Mouse (Mus musculus) bone marrow macrophage, adult 2 months (primary cell): ENCODE results near the gene Olfr1462. TPM values are rescaled to one million over a fixed set of nuclear protein-coding genes. Genes with fewer than 3 reads are reported as not detected.

ENCODE experiments used
- H3K27ac ChIP-seq: 2 replicates; pipeline ENCODE4 v1.5.1; 2012; ENCODE audit warnings: low read depth, low read length; ENCODE audit not compliant: insufficient read depth
- H3K4me1 ChIP-seq: 2 replicates; pipeline ENCODE4 v1.6.1; 2012; ENCODE audit warnings: low read length; ENCODE audit not compliant: control insufficient read depth, insufficient read depth
- H3K4me3 ChIP-seq: 2 replicates; pipeline ENCODE4 v1.5.1; 2012; ENCODE audit warnings: mild to moderate bottlenecking, low read length, moderate library complexity; ENCODE audit not compliant: insufficient read depth
- CTCF ChIP-seq: IDR thresholded peaks from 2 replicates; pipeline ENCODE4 v1.5.1; 2012; ENCODE audit warnings: low read depth, mild to moderate bottlenecking, low read length, moderate library complexity
- POLR2A ChIP-seq: IDR thresholded peaks from 2 replicates; pipeline ENCODE4 v1.6.1; 2012; ENCODE audit warnings: mild to moderate bottlenecking, low read depth, low read length, borderline replicate concordance
- polyA plus RNA-seq: library from polyadenylated mRNA; stranded (reverse); fragments of >200 nt; gene quantifications from 2 replicates; pipeline ENCODE4 v1.2.4, GENCODE M21; 2012; ENCODE audit not compliant: missing spikeins, insufficient read depth, insufficient read length

The Olfr1462 gene
- not detected in 2 replicates for polyA plus RNA-seq

GRCm38 (mm10) chr19:13185434-13185833, at the start of gene Olfr1462:
Gene Olfr1462, plus strand, starts transcription at chr19:13185734.
- no peak for TF ChIP-seq CTCF
- TF ChIP-seq POLR2A, result no peak
- Histone ChIP-seq H3K27ac (no peak within 1 kb of the TSS), H3K4me3 (no peak within 1 kb of the TSS), H3K4me1 (no peaks in the 10 kb centered on the region)

- TF ChIP-seq POLR2A (no peak), CTCF (no peak)
- H3K4me1 ChIP-seq, result no peaks in the 10 kb centered on the region
- H3K27ac ChIP-seq, result no peak within 1 kb of the TSS
- no peak within 1 kb of the TSS for H3K4me3 ChIP-seq
Observed at GRCm38 (mm10) chr19:13149449-13149848, 36.1 kb upstream of the Olfr1462 start, which contains the start of gene Olfr1459. Gene Olfr1459, minus strand, starts transcription at chr19:13149549.

GRCm38 (mm10) chr19:13162700-13163099, 22.8 kb upstream of the Olfr1462 start, which contains the start of gene Olfr1461:
Gene Olfr1461, plus strand, starts transcription at chr19:13163000.
- TF ChIP-seq POLR2A, result no peak
- no peak within 1 kb of the TSS for H3K27ac ChIP-seq
- H3K4me3 ChIP-seq, result no peak within 1 kb of the TSS
- no peaks in the 10 kb centered on the region for H3K4me1 ChIP-seq

- H3K4me3 ChIP-seq, result no peak overlapping the region
- no peaks in the 10 kb centered on the region for H3K4me1 ChIP-seq
- H3K27ac ChIP-seq, result no peak overlapping the region
- no peak for TF ChIP-seq CTCF
- TF ChIP-seq POLR2A, result no peak
Observed at GRCm38 (mm10) chr19:13221666-13222065, 36.1 kb downstream of the Olfr1462 start.

GRCm38 (mm10) chr19:13231028-13231427, 45.5 kb downstream of the Olfr1462 start, which contains the start of gene Olfr1463:
Gene Olfr1463, plus strand, starts transcription at chr19:13231328.
- Histone ChIP-seq H3K27ac (no peak within 1 kb of the TSS), H3K4me3 (no peak within 1 kb of the TSS), H3K4me1 (no peaks in the 10 kb centered on the region)
- TF ChIP-seq POLR2A (no peak), CTCF (no peak)

Other genes starting within 250 kb of the Olfr1462 start
- gene Olfr1450, start 235.5 kb upstream of the Olfr1462 start, polyA plus RNA-seq, result not detected in 2 replicates
- gene Olfr1451, start 190.7 kb upstream of the Olfr1462 start, polyA plus RNA-seq, result not detected in 2 replicates
- not detected in 2 replicates for gene Olfr1453, start 157.4 kb upstream of the Olfr1462 start, polyA plus RNA-seq
- gene Olfr1454, start 125.1 kb upstream of the Olfr1462 start, polyA plus RNA-seq, result not detected in 2 replicates
- not detected in 2 replicates for gene Olfr1457, start 87.8 kb upstream of the Olfr1462 start, polyA plus RNA-seq
- not detected in 2 replicates for gene Olfr1458, start 79.0 kb upstream of the Olfr1462 start, polyA plus RNA-seq
- 0.11 TPM in 1 of 2 replicates, not detected in the other for gene Olfr1459, start 36.2 kb upstream of the Olfr1462 start, polyA plus RNA-seq
- not detected in 2 replicates for gene Olfr1461, start 22.7 kb upstream of the Olfr1462 start, polyA plus RNA-seq
- gene Olfr1463, start 45.6 kb downstream of the Olfr1462 start, polyA plus RNA-seq, result not detected in 2 replicates
- gene Olfr1465, start 129.8 kb downstream of the Olfr1462 start, polyA plus RNA-seq, result not detected in 2 replicates
- not detected in 2 replicates for gene Olfr1466, start 153.1 kb downstream of the Olfr1462 start, polyA plus RNA-seq
- gene Olfr1467, start 176.5 kb downstream of the Olfr1462 start, polyA plus RNA-seq, result not detected in 2 replicates
- gene Olfr1469, start 222.1 kb downstream of the Olfr1462 start, polyA plus RNA-seq, result not detected in 2 replicates